Mouse (Mus musculus): ENCODE measurements around the gene Gm10645. TPM values are rescaled to one million over a fixed set of nuclear protein-coding genes. Genes with fewer than 3 reads are reported as not detected.

Gm10645 gene
- total and polyA plus RNA-seq, 2 experiments from 2014 or later = 4.2 to 11.6 TPM

DNA sequence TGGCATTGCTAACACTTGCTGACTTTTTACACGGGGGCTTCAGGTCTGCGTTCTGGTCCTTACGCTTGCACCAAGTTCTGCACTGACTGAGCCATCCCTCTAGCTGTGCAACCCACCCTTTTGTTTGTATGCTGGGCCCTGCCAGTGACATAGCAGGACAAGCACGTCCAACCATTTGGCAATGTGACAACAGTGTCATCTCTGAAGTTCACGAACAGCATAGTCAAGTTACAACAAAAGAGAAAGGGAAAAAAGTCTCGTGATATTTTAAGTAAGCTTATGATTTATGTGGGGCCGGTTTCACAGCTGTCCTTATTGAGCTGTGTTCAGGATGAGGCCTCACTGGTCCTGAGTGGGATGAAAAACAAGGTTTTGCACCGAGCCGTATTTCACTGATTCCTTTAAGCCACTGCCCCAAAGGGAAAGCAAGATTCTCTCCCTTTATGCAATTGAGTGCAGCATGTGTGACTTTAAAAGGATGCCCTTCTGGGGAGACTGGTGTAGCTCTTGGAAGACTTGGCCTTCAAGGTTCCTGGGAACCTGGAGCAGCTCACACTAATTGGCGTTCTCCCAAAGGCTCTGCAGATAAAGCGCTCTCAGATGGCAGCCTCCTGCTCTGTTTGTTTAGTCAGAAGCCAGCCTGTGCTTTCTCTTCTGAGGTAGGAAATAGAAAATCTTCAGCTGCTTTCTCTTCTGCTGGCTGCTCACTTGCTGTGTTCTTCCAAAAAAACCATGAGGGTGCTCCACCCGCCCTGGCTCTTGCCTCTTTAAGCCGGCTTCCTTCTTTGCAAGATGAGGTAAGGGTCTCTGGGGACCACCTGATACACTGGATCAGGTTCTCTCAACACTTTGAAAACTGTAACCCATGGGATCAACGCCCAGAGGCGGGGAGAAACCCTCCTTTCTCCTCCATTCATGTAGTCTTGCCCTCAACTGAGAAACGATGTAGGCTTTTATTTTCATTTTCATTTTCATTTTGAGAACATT, 34.5 kb upstream of the Gm10645 start:
- Histone ChIP-seq H3K9me3 (ENCODE audit: low read length) (no peaks in the 10 kb centered on the region), H3K9ac (replicated peaks; ENCODE audit: low read length) (no peak overlapping the region), H3K27ac (peak overlapping the region; percentile 46), H3K36me3 (ENCODE audit: insufficient read depth, low read length) (no peaks in the 10 kb centered on the region), H3K4me1 (ENCODE audit: insufficient read depth, low read length) (peaks cover 23% of the 10 kb centered on the region), H3K27me3 (ENCODE audit: insufficient read depth, low read length) (no peaks in the 10 kb centered on the region), H3K4me2 (ENCODE audit: low read depth, low read length) (peak overlapping the region; percentile 7; the same call in 1 of the 2 replicates), H3K4me3 (ENCODE audit: low read length) (no peak overlapping the region)
- peak; percentile 46 for ATAC-seq
- WGBS = 50% methylated on average over 16 of the region's 16 CpGs
- no peak for TF ChIP-seq CTCF (IDR thresholded peaks at IDR 0.05; ENCODE audit: low read depth)
- peak; percentile 71 for DNase-seq (ENCODE audit: low spot score)

DNA sequence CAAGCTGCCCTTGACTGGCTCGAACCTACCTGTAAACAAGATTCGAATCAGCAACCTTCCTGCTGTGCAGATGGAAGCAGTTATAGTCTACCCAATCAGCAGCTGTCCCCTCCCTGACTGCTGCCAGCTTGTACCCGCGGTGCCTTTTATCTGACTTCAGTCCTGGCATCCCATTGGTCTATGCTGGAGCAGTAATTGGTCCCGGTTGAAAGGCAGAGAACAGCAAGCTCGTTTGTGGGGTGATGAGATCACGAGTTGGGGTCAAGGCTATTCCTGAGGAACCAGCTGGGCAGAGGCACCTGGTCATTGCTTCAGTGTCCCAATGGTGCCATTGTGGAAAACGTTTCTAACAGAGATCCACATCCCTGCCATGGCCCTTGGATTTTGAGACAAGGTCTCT, 33.7 kb upstream of the Gm10645 start:
- TF ChIP-seq CTCF (IDR thresholded peaks at IDR 0.05; ENCODE audit: low read depth) = no peak
- H3K4me1 ChIP-seq (ENCODE audit: insufficient read depth, low read length) = peaks cover 24% of the 10 kb centered on the region
- no peak overlapping the region for H3K4me2 ChIP-seq (ENCODE audit: low read depth, low read length)
- no peak overlapping the region for H3K4me3 ChIP-seq (ENCODE audit: low read length)
- no peaks in the 10 kb centered on the region for H3K9me3 ChIP-seq (ENCODE audit: low read length)
- ATAC-seq (peak; percentile 11; the same call in 1 of the 2 replicates), DNase-seq (ENCODE audit: low spot score) (no peak)
- WGBS = 55% methylated on average over 8 of the region's 8 CpGs
- 0 out of 2 replicates have a peak overlapping the region, but pooled peaks have one; percentile 8 for H3K27ac ChIP-seq
- no peaks in the 10 kb centered on the region for H3K27me3 ChIP-seq (ENCODE audit: insufficient read depth, low read length)
- H3K36me3 ChIP-seq (ENCODE audit: insufficient read depth, low read length) = no peaks in the 10 kb centered on the region
- no peak overlapping the region for H3K9ac ChIP-seq (replicated peaks; ENCODE audit: low read length)

DNA sequence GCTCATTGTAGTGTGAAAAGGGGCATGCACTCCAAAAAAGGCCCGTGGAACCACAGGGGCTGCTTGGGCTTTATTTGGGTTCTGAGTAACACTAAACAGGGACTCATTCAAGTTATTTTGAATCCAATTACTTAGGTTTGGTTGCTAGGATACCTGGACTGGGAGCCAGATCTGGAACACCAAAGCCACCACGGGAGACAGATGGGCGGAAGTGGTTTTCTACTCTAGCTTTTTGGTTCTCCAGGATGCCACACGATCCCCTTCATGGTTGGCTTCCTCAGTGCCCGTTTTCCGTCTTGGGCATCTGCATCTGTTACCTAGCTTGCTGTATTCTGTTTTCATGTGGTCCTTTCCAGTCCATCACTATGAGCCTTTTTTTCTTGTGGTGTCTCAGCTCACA, 30.1 kb upstream of the Gm10645 start:
- DNase-seq (ENCODE audit: low spot score) = peak; percentile 56

DNA sequence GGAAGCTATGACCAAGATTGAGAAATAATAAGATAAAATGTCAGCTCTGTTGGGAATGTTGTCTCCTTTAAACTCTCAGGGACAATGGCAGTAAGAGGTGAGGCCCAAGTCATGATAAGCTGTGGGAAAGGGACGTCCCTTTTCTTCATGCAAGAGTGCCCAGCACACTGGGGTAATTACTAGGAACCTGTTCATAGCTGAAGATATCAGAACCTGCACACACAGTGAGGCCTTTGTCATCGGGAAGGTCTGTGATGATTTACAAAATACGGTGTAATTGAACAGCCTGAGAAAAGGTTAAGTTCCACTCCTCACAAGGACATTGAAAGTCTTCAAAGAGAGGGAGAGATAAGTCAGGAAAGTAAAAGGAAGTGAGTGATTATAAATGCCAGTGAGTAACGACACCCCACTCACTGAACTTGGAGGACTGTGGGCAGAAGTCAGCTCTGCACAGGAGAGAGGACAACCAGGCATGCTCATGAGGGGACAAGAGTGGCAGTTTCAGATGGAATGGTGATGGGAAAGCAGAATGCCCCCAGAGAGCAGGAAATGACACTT, 23.6 kb upstream of the Gm10645 start:
- Histone ChIP-seq H3K4me2 (ENCODE audit: low read depth, low read length) (no peak overlapping the region), H3K9ac (replicated peaks; ENCODE audit: low read length) (no peak overlapping the region), H3K4me1 (ENCODE audit: insufficient read depth, low read length) (no peaks in the 10 kb centered on the region), H3K36me3 (ENCODE audit: insufficient read depth, low read length) (no peaks in the 10 kb centered on the region), H3K27me3 (ENCODE audit: insufficient read depth, low read length) (no peaks in the 10 kb centered on the region), H3K4me3 (ENCODE audit: low read length) (no peak overlapping the region), H3K27ac (no peak overlapping the region), H3K9me3 (ENCODE audit: low read length) (no peaks in the 10 kb centered on the region)
- no peak for ATAC-seq
- DNase-seq (ENCODE audit: low spot score) = no peak
- TF ChIP-seq CTCF (IDR thresholded peaks at IDR 0.05; ENCODE audit: low read depth) = no peak
- WGBS = 82% methylated on average over 4 of the region's 4 CpGs

More for the DNA sequence above, 30.1 kb upstream of the Gm10645 start:
- TF ChIP-seq CTCF (IDR thresholded peaks at IDR 0.05; ENCODE audit: low read depth) = no peak
- Histone ChIP-seq H3K27ac (no peak overlapping the region), H3K9ac (replicated peaks; ENCODE audit: low read length) (no peak overlapping the region), H3K4me3 (ENCODE audit: low read length) (no peak overlapping the region), H3K36me3 (ENCODE audit: insufficient read depth, low read length) (no peaks in the 10 kb centered on the region), H3K4me2 (ENCODE audit: low read depth, low read length) (no peak overlapping the region), H3K9me3 (ENCODE audit: low read length) (no peaks in the 10 kb centered on the region), H3K27me3 (ENCODE audit: insufficient read depth, low read length) (no peaks in the 10 kb centered on the region), H3K4me1 (ENCODE audit: insufficient read depth, low read length) (peaks cover 22% of the 10 kb centered on the region)
- no peak for ATAC-seq
- WGBS = 37% methylated on average over 6 of the region's 6 CpGs

DNA sequence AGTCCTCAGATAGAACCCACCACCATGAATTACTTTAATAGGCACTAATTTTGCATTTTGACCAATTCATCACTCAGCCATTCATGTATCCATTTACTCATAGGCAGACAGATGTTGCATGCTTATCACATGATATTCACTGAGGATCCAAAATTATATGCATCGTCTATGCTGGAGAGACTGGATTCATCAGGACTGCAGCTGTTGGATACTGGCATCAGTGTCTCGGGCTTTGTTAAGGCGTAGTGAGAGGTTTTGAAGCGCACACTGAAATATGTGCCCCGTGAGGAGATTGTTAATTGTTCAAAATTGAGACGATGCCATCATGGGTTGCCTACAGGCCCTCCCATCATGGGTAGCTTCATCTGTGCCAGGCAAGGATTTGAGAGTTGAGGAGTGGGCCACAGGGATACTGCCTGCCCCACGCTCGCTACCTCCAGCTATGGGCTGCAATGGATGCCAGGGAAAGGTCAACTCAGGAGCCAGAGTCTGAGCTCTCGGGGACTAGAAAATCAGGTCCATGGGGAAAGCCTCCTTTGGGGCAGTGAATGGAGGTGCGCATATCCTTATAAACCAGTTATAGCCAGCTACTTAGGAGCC, 21.5 kb upstream of the Gm10645 start:
- Histone ChIP-seq H3K4me1 (ENCODE audit: insufficient read depth, low read length) (no peaks in the 10 kb centered on the region), H3K4me3 (ENCODE audit: low read length) (no peak overlapping the region), H3K9ac (replicated peaks; ENCODE audit: low read length) (no peak overlapping the region), H3K36me3 (ENCODE audit: insufficient read depth, low read length) (no peaks in the 10 kb centered on the region), H3K27ac (no peak overlapping the region), H3K27me3 (ENCODE audit: insufficient read depth, low read length) (no peaks in the 10 kb centered on the region), H3K9me3 (ENCODE audit: low read length) (no peaks in the 10 kb centered on the region), H3K4me2 (ENCODE audit: low read depth, low read length) (no peak overlapping the region)
- 63% methylated on average over 10 of the region's 10 CpGs for WGBS
- TF ChIP-seq CTCF (IDR thresholded peaks at IDR 0.05; ENCODE audit: low read depth) = no peak
- DNase-seq (ENCODE audit: low spot score) (peak; percentile 32), ATAC-seq (peak; percentile 58; the same call in 1 of the 2 replicates)

DNA sequence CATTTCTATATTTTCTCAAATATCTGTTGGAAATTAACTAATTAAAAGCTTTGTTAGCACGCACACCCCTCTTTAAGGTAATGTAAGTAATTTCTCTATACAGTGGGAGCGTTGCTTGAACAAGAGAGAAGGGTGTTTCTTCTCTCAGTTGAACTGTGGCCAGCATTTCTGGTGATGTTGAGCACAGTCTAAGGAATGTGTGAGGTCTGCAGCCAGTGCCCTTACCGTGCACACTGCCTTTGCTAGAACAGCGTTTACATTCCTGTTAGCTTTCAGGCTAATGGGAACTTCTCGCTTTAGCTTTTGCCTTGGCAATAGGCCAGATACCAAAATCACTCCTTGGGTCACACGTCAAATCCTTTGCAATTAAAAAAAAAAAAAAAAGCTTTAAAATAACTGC, 20.4 kb upstream of the Gm10645 start:
- no peaks in the 10 kb centered on the region for H3K9me3 ChIP-seq (ENCODE audit: low read length)
- no peak for TF ChIP-seq CTCF (IDR thresholded peaks at IDR 0.05; ENCODE audit: low read depth)
- no peak overlapping the region for H3K4me2 ChIP-seq (ENCODE audit: low read depth, low read length)
- WGBS = 33% methylated on average over 6 of the region's 6 CpGs
- H3K27ac ChIP-seq = no peak overlapping the region
- ATAC-seq (no peak), DNase-seq (ENCODE audit: low spot score) (no peak)
- no peaks in the 10 kb centered on the region for H3K36me3 ChIP-seq (ENCODE audit: insufficient read depth, low read length)
- no peaks in the 10 kb centered on the region for H3K4me1 ChIP-seq (ENCODE audit: insufficient read depth, low read length)
- H3K9ac ChIP-seq (replicated peaks; ENCODE audit: low read length) = no peak overlapping the region
- no peak overlapping the region for H3K4me3 ChIP-seq (ENCODE audit: low read length)
- H3K27me3 ChIP-seq (ENCODE audit: insufficient read depth, low read length) = no peaks in the 10 kb centered on the region
